Mouse (Mus musculus) layer of hippocampus, adult 9-11 months (tissue): ENCODE data around the gene Myo18b.

Experiments used
- DNase-seq: peaks from one replicate; pipeline ENCODE4 v3.0.0; 2022

Myo18b gene

DNA sequence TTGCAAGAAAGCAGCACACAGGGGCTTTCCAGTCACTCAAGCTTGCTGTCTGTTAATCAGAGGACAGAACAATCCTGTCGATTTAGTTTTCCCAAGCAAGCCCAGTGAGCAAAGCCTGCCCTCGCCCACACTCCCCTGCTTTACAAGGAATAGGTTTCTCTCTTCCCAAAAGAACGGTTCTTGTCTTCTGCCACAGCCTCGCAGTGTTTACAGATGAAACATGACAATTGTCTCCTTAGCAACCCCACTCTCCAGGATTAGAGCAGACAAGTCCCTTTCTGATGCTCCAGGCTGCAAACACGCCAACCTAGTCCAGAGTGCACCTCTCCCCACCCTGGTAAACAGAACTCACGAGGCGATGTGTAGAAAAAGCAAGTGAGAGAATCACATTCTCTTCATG lies 230.5 kb downstream of the Myo18b start:
- DNase-seq, result peak; percentile 66

DNA sequence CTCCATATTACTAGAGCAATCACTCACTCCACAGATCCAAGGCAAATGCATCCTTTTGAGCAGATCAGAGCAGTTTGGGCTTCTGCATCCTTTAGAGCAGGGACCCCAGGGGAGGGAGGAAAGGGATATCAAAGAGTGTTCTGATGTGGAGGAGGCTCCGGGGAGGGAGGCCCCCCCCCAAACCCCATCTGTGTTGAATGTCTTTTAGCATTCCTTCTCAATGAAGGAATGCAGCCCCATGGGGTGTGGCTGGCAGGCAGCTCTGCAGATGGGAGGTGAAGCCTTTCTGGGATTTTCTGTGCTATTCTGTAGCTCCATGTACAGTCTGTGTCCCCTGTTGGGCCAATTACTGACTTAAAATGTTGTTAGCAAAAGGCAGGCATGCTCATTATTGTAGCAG lies 232.5 kb downstream of the Myo18b start:
- DNase-seq, result no peak

DNA sequence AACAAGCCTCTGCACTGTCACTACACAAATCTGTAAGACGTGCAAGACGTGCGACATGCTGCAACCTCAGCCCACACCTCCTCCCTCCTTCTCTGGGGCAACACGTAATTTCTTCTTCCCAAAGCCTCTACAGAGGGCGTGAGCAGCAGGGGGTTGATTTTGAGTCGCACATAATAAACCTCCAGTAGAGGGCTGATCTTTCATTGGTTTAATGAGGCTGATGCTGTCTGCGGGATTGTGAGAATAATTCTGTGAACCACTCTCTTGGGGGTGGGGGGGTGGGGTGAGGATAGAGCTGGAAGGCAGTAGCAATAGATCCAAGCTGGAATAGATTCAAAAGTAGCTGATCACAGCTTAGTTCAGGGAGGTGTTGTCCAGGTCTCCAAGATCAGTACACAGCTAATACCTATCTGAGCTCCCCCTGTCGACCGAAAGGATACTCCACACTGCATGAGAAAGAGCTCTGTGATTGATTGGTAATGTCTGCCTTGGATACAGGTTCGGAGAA lies 235.2 kb downstream of the Myo18b start:
- DNase-seq, result no peak

DNA sequence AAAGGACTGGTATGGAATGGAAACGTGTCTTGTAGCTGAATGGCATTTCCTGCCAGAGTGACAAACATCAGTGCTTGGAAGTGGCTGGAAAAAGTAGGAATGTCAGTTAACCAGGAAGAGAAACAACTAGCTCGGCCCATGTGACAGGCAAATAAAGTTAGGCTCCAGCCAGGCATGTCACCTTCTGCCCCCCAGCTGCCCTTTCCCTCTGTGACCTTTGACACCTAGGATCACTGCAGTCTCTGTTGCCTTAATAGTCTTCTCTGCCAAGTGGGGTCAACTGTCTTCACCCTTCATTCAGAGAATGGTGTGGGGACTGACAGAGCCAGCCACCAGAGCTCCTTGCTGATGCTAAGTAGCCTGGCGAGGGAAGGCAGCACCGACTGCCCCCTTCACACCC lies 236.9 kb downstream of the Myo18b start:
- no peak for DNase-seq

DNA sequence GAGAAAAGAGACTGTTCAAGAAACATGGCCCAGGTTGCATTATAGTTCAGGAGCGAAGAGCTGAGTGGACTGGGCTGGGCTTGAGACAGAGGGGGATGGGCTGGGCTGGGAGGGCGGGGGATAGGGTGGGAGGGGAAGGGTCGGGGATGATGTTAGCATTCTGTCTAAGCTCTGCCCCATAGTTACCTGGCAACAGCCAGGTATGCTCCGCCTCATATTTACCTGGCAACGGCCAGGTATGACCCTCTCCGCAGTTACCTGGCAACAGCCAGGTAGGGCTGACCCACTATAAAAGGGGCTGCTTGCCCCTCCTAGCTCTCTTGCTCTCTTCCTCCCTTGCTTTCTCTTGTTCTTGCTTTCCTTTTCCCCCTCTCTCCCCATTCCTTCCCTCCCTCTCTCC lies 239.4 kb downstream of the Myo18b start:
- DNase-seq, result no peak

DNA sequence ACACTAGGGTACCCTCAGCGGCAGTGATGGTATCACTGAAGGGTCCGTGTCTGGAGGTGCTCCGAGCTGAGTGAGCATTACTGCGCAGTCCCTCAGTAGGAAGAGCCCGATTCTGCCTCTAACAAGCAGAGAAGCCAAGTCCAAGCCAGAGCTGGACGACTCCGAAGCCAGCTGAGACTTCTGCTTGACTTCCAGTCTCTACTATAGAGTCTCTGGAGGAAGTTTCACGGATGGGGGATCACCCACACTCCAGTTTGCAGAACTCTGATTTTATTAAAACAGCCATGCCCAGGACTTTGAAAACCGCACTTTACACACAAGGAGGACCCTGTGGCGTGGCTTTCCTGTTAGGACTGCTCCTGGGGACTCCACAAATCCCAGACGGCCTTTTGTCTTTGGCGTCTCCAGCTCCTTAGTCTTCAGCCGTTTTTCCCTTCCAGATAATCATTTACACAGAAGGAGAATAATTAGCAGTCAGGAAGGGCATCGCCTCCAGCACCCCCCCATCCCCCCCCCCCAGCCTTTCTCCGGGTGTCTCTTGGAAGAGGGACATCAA lies 240.1 kb downstream of the Myo18b start:
- DNase-seq, result no peak

DNA sequence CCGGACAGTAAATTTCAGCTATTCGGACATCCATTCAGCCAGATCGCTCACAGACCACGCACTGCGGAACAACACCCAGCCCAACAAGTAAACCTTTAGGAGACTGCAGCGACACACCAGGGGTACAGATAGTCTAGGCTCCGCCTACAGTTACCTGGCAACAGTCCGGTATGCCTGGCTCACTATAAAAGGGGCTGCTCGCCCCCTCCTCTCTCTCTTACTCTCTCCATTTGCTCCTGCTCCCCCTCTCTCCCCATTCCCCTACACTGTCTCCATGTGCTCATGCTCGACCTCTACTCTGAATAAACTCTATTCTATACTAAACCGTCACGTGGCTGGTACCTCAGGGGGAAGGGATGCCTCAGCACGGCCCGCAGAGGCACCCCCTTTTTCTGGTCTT lies 240.6 kb downstream of the Myo18b start:
- no peak for DNase-seq

DNA sequence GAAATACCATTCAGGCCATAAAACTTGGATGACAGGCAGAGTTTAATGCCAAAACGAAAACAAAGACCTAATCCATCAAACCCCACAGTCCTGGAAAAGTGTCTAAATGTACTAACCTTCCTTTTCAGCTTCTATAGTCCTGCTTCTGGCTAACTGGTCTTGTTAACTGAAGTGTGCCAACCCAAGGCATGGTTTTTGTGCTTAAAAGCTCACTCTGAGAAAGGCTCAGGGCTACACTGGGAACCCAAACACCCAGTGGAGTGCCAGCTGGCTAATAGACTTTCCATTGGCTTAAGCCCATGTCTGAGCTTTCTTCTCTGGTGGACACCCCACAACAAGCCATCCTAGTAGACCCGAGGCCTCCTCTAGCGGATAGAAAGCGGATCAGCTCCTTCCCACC lies 244.1 kb downstream of the Myo18b start:
- no peak for DNase-seq

DNA sequence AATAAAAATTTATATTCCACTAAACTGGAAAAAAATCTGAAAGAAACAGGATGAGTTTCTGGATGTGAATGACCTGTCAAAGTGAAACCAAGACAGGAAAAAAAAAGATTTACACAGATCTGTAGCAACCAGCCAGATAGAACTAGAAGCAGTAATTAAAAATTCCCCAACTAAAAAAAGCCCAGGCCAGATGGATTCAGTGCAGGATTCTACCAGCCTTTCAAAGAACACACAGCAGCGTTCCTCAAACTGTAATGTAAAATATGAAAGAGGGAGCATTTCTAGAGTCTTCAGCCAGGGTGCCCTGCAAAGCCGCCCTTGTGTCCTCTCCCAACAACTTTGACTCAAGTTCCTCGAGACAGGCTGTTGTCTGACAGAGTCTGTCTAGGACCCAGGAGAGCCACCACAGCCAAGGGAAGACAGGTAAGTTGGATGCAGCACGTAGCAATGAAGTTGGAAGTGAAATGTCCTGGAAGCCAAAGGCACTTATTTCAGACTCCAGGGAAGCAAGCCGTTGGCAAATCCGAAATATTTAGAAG lies 246.9 kb downstream of the Myo18b start:
- DNase-seq, result peak; percentile 38

DNA sequence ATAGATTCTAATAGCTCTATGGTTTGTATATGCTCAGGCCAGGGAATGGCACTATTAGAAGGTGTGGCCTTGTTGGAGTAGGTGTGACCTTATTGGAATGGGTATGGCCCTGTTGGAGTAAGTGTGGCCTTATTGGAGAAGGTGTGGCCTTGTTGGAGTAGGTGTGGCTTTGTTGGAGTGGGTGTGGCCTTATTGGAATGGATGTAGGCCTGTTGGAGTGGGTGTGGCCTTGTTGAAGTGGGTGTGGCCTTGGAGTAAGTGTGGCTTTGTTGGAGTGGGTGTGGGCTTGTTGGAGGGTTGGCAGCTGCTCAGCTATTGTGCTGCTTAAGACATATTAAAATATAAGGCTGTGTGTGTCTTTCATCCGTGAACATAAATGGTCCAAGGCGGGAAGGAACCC lies 249.3 kb downstream of the Myo18b start:
- no peak for DNase-seq

DNA sequence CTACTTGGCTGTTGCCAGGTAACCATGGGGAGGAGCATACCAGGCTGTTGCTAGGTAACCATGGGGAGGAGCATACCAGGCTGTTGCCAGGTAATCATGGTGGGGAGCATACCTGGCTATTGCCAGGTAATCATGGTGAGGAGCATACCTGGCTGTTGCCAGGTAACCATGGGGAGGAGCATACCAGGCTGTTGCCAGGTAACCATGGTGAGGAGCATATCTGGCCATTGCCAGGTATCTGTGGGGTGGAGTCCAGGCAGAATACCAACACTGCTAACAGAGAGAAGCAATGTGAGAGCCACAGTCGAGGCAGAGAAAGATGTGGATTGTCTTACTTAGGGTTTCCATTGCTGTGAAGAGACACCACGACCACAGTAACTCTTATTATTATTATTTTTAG lies 250.6 kb downstream of the Myo18b start:
- no peak for DNase-seq

DNA sequence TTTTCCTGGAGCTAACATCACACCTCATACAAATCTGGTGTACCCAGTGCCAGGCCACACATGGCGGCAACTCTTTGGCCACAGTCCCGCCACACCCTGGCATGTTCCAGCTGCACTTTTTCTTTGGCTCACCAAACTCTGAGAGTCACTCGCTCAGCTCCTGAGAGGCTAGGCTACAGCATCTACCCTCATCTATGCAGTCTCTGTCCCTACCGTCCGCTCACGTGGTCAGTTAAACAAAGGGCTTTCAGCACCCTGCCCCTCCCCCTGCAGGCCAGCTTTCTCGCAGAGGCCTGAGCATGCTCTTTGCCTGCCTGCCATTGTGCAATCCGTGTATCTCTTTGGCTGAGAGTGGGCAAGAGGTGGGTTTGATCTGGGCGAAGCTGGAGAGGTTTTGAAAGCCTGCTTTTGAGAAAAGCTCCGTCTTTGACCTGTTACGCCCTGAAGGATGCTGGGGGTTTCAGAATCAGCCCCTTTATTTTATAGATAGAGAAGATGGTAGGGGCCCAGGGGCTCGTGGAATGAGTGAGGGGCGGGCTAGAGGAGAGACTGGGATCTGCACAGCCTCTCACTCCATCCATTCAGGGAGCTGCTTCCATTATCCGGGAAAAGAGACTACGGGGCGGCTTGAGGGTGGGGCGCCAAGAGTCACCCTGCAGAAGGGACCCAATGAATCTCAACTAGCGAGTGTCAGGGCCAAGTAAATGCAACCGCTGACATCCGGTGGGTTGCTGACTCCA lies 252.5 kb downstream of the Myo18b start:
- DNase-seq, result peak; percentile 87

DNA sequence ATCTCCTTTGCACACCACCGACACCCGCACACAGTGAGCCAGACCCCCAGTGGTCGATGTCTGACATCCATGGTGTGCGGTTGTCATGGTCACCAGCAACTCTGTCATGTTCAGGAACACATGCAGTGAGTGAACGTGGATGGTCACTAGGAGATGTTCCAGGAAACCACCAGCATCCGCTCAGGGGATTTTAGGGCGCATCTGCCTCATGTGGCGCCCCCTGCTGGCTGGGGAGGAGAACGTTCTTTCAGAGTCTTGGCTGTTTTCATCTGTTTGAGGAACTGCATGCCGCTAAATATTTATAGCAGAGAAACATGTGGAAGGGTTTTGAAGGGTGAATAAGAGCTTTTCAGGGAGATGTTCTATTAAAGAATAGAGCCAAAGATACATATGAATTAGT lies 253.4 kb downstream of the Myo18b start:
- no peak for DNase-seq

DNA sequence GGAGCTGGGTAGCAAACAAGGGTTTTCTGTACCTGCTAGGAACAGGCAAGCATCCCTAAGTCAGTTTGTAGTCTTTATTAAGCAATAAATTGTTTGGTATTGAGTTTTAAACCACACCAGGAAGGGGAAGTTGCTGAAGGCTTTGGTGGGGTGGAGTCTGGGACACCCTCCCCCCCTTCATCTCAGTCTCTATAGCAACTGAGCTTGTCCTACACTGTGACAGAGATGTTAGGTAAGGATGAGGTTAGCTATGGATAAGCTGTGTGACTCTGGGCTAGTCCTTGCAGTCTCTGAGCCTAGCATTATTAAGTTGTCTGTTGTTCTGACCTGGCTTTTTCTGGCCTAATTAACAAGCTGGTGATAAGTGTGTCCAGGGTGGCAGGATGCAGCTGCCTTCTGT lies 254.4 kb downstream of the Myo18b start:
- no peak for DNase-seq

DNA sequence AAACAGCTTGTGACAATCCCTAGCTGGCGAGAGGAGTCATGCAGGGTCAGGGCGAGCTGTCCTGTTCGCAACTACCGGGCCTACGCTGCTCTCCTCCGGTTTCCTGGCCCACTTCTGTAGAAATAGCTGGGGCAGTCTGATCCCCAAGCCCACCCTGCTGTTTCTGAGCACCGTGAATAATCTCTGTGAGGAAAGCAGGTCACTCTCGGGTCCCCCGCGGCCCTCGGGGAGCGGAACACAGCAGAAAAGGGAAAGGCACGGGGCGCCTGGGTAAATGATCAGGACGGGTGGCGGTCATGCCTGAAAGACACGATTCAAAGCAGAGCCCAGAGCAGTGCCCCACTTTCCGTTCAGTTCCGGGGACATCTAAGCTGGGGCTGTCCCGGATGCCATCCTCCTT lies 255.0 kb downstream of the Myo18b start:
- DNase-seq, result no peak

DNA sequence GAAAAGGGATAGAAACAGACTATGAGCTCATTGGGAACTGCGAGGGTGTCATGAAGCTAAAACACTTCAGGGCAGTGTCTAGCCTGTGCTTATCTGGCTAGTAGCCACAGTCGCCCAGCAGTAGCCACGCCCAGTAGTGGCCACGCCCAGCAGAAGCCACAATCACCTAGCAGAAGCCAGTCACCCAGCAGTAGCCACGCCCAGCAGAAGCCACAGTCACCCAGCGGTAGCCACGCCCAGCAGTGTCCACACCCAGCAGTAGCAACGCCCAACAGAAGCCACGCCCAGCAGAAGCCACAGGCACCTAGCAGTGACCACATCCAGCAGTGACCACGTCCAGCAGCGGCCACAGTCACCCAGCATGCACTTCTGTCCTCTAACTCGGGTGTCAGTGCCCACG lies 255.5 kb downstream of the Myo18b start:
- no peak for DNase-seq
